Mouse (Mus musculus) intestine, postnatal 0 days (tissue): ENCODE measurements around the gene Col6a3. TPM values are rescaled to one million over a fixed set of nuclear protein-coding genes. Genes with fewer than 3 reads are reported as not detected.

Experiments used
- ATAC-seq: fragments of 200-750 bp; cut with Nextera tagmentation; 2 replicates; pipeline ENCODE4 v1.8.0; 2017; ENCODE audit warnings: mild to moderate bottlenecking, moderate TSS enrichment, moderate library complexity
- H3K27ac ChIP-seq: fragments of 300-500 bp; sonication (generic); 2 replicates; pipeline ENCODE4 v1.5.1; 2014; ENCODE audit warnings: mild to moderate bottlenecking, low read depth, low read length, moderate library complexity
- H3K27me3 ChIP-seq: fragments of 300-500 bp; sonication (generic); replicated peaks from 2 replicates; pipeline ENCODE4 v1.6.1; 2014; ENCODE audit warnings: low read length, mixed read lengths; ENCODE audit not compliant: control insufficient read depth, insufficient read depth
- H3K36me3 ChIP-seq: fragments of 300-500 bp; sonication (generic); 2 replicates; pipeline ENCODE4 v1.6.1; 2014; ENCODE audit warnings: mild to moderate bottlenecking, moderate library complexity; ENCODE audit not compliant: control insufficient read depth, insufficient read depth
- H3K4me1 ChIP-seq: fragments of 300-500 bp; sonication (generic); replicated peaks from 2 replicates; pipeline ENCODE4 v1.6.1; 2014; ENCODE audit warnings: antibody characterized with exemption, low read length, mixed read lengths; ENCODE audit not compliant: control insufficient read depth, insufficient read depth
- H3K4me2 ChIP-seq: fragments of 300-500 bp; sonication (generic); replicated peaks from 2 replicates; pipeline ENCODE4 v1.6.1; 2014; ENCODE audit warnings: low read depth, mild to moderate bottlenecking, moderate library complexity
- H3K4me3 ChIP-seq: fragments of 300-500 bp; sonication (generic); 2 replicates; pipeline ENCODE4 v1.5.1; 2014; ENCODE audit warnings: low read depth, low read length
- H3K9ac ChIP-seq: fragments of 300-500 bp; sonication (generic); 2 replicates; pipeline ENCODE4 v1.6.1; 2014; ENCODE audit warnings: mild to moderate bottlenecking, low read depth, low read length
- H3K9me3 ChIP-seq: fragments of 300-500 bp; sonication (generic); 2 replicates; pipeline ENCODE4 v1.6.1; 2016; ENCODE audit warnings: mixed run types; ENCODE audit not compliant: control insufficient read depth
- CTCF ChIP-seq: sonication (generic); IDR thresholded peaks from 2 replicates; pipeline ENCODE4 v1.5.1; 2016; ENCODE audit warnings: low read depth, mild to moderate bottlenecking, control low read depth, antibody characterized with exemption, moderate library complexity
- WGBS: fragments of 180-500 bp; shearing (Covaris S2); extraction: QIAGEN DNeasy Blood & Tissue Kit; methylation state at CpG from one replicate; pipeline ENCODE4 v1.1.7; 2014; 5-methylcytosine and 5-hydroxymethylcytosine counted together
- polyA plus RNA-seq: library from polyadenylated mRNA; unstranded; fragments of >200 nt; fragmentation: Nextera tagmentation; extraction: Ambion mirVana; gene quantifications from 2 replicates; pipeline ENCODE4 v1.2.1, GENCODE M21; 2015

Gene Col6a3
- polyA plus RNA-seq: 31.5 and 33.3 TPM in 2 replicates

- no peaks in the 10 kb centered on the region for H3K9me3 ChIP-seq
These were observed at the start of gene Col6a3 for GRCm38 (mm10) chr1:90843836-90844235. Gene Col6a3 (minus strand): TSS chr1:90843971.

DNA sequence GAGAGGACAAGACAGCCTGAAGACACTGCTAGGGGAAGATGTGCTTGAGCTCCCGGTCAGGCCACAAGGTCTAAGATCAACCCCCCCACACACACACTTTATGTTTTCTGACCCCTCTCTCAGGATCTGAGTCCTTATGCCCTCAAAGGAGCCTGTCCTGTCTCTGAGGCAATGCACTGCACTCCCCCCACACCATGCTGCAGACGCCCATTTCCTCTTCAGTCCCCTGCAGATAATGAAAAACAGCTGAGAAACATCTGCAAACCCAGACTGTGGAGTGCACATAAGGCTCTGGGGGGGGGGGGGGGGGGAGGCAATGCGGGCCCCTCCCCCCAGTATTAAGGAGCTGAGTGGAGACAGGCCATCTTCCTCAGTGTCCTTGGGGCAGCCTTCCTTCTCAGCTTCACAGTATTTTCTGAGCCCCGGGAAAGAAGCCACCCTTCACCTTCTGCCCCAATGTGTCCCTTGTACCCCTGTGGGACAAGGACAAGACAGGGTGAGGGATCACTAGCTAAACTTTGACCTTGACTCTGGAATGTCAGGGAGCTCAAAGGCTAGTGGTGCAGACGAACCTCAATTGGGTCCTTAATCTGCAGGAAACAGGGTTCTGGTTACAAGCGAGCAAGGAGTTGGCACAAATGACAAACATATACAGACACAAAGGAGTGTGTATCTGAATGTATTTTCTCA is 42.1 kb upstream of the Col6a3 start:
- H3K9ac ChIP-seq: no peak overlapping the region
- H3K4me3 ChIP-seq: no peak overlapping the region
- H3K4me1 ChIP-seq: no peaks in the 10 kb centered on the region
- no peak overlapping the region for H3K27ac ChIP-seq
- ATAC-seq: no peak
- 0 out of 2 replicates have a peak, but pooled peaks cover 11% of the 10 kb centered on the region for H3K9me3 ChIP-seq
- no peaks in the 10 kb centered on the region for H3K36me3 ChIP-seq
- H3K27me3 ChIP-seq: no peaks in the 10 kb centered on the region
- no peak overlapping the region for H3K4me2 ChIP-seq
- 56% methylated on average over 6 of the region's 6 CpGs for WGBS
- no peak for TF ChIP-seq CTCF

More at GRCm38 (mm10) chr1:90843836-90844235, at the start of gene Col6a3:
- Histone ChIP-seq H3K4me1 (no peaks in the 10 kb centered on the region), H3K9ac (peak within 1 kb of the TSS; percentile 11; the same call in 1 of the 2 replicates), H3K4me3 (peak within 1 kb of the TSS; percentile 36), H3K4me2 (peak within 1 kb of the TSS; percentile 59), H3K27me3 (no peaks in the 10 kb centered on the region), H3K27ac (no peak within 1 kb of the TSS; the same call in 1 of the 2 replicates), H3K36me3 (no peaks in the 10 kb centered on the region)
- no peak for TF ChIP-seq CTCF
- 43% methylated on average over 4 of the region's 4 CpGs for WGBS
- no peak for ATAC-seq

DNA sequence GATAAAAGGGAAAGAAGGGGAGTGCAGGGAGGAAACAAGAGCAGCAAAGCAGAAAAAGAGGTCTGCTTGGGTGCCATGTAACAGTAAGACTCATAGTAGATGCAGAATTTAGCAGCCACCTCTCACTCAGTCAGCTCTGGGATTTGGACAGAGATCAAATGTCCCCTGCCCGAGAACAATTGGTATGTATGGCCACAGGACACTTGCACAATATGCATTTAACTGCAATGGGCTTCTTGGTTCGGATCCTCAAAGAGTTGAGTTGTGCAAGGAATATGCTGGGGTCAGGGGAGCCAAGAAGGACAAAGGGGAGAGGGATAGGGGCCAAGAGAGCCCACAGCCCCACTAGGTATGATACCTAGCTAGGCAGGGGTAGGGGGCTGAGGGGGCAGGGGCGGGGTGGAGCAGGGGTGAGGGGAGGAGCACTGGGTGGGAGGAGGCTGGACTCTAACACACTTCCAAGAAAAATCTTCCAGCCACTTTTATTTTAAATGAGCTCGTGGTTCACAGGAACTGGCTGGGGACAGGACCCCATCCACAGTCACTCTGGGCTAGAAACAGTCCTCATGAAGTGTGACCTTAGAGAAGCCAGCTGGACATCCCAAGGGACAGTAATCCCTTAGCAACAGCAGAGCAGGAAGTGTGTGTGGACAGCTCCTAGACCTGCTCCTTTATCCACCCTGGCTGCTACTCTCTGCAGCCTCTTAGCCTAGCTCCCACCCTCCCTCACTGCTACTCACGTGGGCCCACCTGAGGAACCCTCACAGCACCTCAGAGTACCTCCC is 32.9 kb upstream of the Col6a3 start:
- Histone ChIP-seq H3K27me3 (no peaks in the 10 kb centered on the region), H3K36me3 (no peaks in the 10 kb centered on the region), H3K4me2 (no peak overlapping the region), H3K27ac (no peak overlapping the region), H3K9me3 (no peaks in the 10 kb centered on the region), H3K4me3 (no peak overlapping the region), H3K9ac (no peak overlapping the region), H3K4me1 (no peaks in the 10 kb centered on the region)
- 65% methylated on average over 5 of the region's 5 CpGs for WGBS
- ATAC-seq: no peak
- TF ChIP-seq CTCF: no peak

- WGBS: 51% methylated on average over 2 of the region's 2 CpGs
- H3K36me3 ChIP-seq: no peaks in the 10 kb centered on the region
- H3K4me1 ChIP-seq: no peaks in the 10 kb centered on the region
- no peak for TF ChIP-seq CTCF
- no peaks in the 10 kb centered on the region for H3K27me3 ChIP-seq
- no peak overlapping the region for H3K4me3 ChIP-seq
- H3K9me3 ChIP-seq: no peaks in the 10 kb centered on the region
- ATAC-seq: no peak
- H3K4me2 ChIP-seq: no peak overlapping the region
- no peak overlapping the region for H3K9ac ChIP-seq
- no peak overlapping the region for H3K27ac ChIP-seq
These were observed 32.2 kb upstream of the Col6a3 start for GRCm38 (mm10) chr1:90875961-90876360.

- WGBS: 83% methylated on average over 8 of the region's 8 CpGs
- no peaks in the 10 kb centered on the region for H3K9me3 ChIP-seq
- H3K4me3 ChIP-seq: no peak overlapping the region
- H3K4me2 ChIP-seq: no peak overlapping the region
- H3K27me3 ChIP-seq: no peaks in the 10 kb centered on the region
- no peak overlapping the region for H3K27ac ChIP-seq
- TF ChIP-seq CTCF: no peak
- H3K4me1 ChIP-seq: no peaks in the 10 kb centered on the region
- H3K36me3 ChIP-seq: no peaks in the 10 kb centered on the region
- no peak for ATAC-seq
- H3K9ac ChIP-seq: no peak overlapping the region
These were observed 31.6 kb upstream of the Col6a3 start for GRCm38 (mm10) chr1:90875371-90875770.

DNA sequence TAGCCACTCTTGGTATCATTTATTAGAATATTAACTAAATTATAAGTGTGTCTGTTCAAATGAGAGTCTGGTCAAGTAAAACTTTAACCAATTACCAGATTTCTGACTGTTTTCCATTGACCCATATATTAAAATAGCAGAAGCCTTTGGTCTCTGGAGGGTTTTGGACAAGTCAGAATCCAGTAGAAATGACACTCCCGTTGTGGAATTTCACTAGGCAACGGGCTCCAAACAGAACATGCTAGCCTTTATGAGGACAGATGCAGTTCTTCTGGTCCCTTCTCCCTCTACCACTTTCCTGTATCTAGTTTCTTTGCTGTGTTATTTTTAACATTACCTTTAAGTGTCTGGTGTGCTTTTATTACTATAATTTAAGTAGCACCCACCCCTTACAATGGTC is 26.8 kb upstream of the Col6a3 start:
- Histone ChIP-seq H3K4me2 (no peak overlapping the region), H3K9me3 (no peaks in the 10 kb centered on the region), H3K4me1 (no peaks in the 10 kb centered on the region), H3K9ac (no peak overlapping the region), H3K36me3 (no peaks in the 10 kb centered on the region), H3K4me3 (no peak overlapping the region), H3K27ac (no peak overlapping the region), H3K27me3 (no peaks in the 10 kb centered on the region)
- TF ChIP-seq CTCF: no peak
- 78% methylated on average over 2 of the region's 2 CpGs for WGBS
- ATAC-seq: no peak
